Mouse (Mus musculus): ENCODE data around the gene Sgip1. TPM values are rescaled to one million over a fixed set of nuclear protein-coding genes. Genes with fewer than 3 reads are reported as not detected.
A peak's percentile ranks its signal among the peaks of the same experiment; 100 is the strongest.

Sgip1 gene
- polyA plus RNA-seq (2012; ENCODE audit: insufficient read depth, insufficient read length, missing spikeins), result 0.46 TPM in 1 of 2 replicates, not detected in the other

- no peak within 1 kb of the TSS for H3K4me3 ChIP-seq (ENCODE audit: insufficient read depth, low read depth, low read length)
- H3K4me1 ChIP-seq (ENCODE audit: control insufficient read depth, insufficient read depth, insufficient read length, low read length), result no peaks in the 10 kb centered on the region
- no peak within 1 kb of the TSS for H3K27ac ChIP-seq (replicated peaks; ENCODE audit: low read depth, low read length)
Observed at GRCm38 (mm10) chr4:102741287-102741686, at the start of gene Sgip1. Gene Sgip1 (plus strand): TSS chr4:102741297.

- Histone ChIP-seq H3K4me3 (ENCODE audit: insufficient read depth, low read depth, low read length) (no peak overlapping the region), H3K27ac (replicated peaks; ENCODE audit: low read depth, low read length) (no peak overlapping the region), H3K4me1 (ENCODE audit: control insufficient read depth, insufficient read depth, insufficient read length, low read length) (no peaks in the 10 kb centered on the region)
Observed at GRCm38 (mm10) chr4:102691402-102691801, 49.7 kb upstream of the Sgip1 start.

- H3K4me3 ChIP-seq (ENCODE audit: insufficient read depth, low read depth, low read length), result no peak overlapping the region
- H3K4me1 ChIP-seq (ENCODE audit: control insufficient read depth, insufficient read depth, insufficient read length, low read length), result no peaks in the 10 kb centered on the region
- H3K27ac ChIP-seq (replicated peaks; ENCODE audit: low read depth, low read length), result no peak overlapping the region
Observed at GRCm38 (mm10) chr4:102697966-102698365, 43.1 kb upstream of the Sgip1 start.

GRCm38 (mm10) chr4:102711731-102712130, 29.4 kb upstream of the Sgip1 start:
- Histone ChIP-seq H3K27ac (replicated peaks; ENCODE audit: low read depth, low read length) (no peak overlapping the region), H3K4me1 (ENCODE audit: control insufficient read depth, insufficient read depth, insufficient read length, low read length) (no peaks in the 10 kb centered on the region), H3K4me3 (ENCODE audit: insufficient read depth, low read depth, low read length) (no peak overlapping the region)

GRCm38 (mm10) chr4:102715532-102715931, 25.6 kb upstream of the Sgip1 start:
- Histone ChIP-seq H3K27ac (replicated peaks; ENCODE audit: low read depth, low read length) (no peak overlapping the region), H3K4me3 (ENCODE audit: insufficient read depth, low read depth, low read length) (no peak overlapping the region), H3K4me1 (ENCODE audit: control insufficient read depth, insufficient read depth, insufficient read length, low read length) (no peaks in the 10 kb centered on the region)

GRCm38 (mm10) chr4:102717123-102717828, 23.8 kb upstream of the Sgip1 start:
- H3K27ac ChIP-seq (replicated peaks; ENCODE audit: low read depth, low read length), result no peak overlapping the region
- no peak overlapping the region for H3K4me3 ChIP-seq (ENCODE audit: insufficient read depth, low read depth, low read length)
- no peaks in the 10 kb centered on the region for H3K4me1 ChIP-seq (ENCODE audit: control insufficient read depth, insufficient read depth, insufficient read length, low read length)

GRCm38 (mm10) chr4:102719535-102719934, 21.6 kb upstream of the Sgip1 start:
- no peak overlapping the region for H3K27ac ChIP-seq (replicated peaks; ENCODE audit: low read depth, low read length)
- no peaks in the 10 kb centered on the region for H3K4me1 ChIP-seq (ENCODE audit: control insufficient read depth, insufficient read depth, insufficient read length, low read length)
- H3K4me3 ChIP-seq (ENCODE audit: insufficient read depth, low read depth, low read length), result no peak overlapping the region

GRCm38 (mm10) chr4:102719951-102720350, 21.1 kb upstream of the Sgip1 start:
- no peaks in the 10 kb centered on the region for H3K4me1 ChIP-seq (ENCODE audit: control insufficient read depth, insufficient read depth, insufficient read length, low read length)
- H3K27ac ChIP-seq (replicated peaks; ENCODE audit: low read depth, low read length), result no peak overlapping the region
- H3K4me3 ChIP-seq (ENCODE audit: insufficient read depth, low read depth, low read length), result no peak overlapping the region

GRCm38 (mm10) chr4:102724442-102724841, 16.7 kb upstream of the Sgip1 start:
- no peaks in the 10 kb centered on the region for H3K4me1 ChIP-seq (ENCODE audit: control insufficient read depth, insufficient read depth, insufficient read length, low read length)
- H3K27ac ChIP-seq (replicated peaks; ENCODE audit: low read depth, low read length), result no peak overlapping the region
- H3K4me3 ChIP-seq (ENCODE audit: insufficient read depth, low read depth, low read length), result no peak overlapping the region

GRCm38 (mm10) chr4:102730976-102731375, 10.1 kb upstream of the Sgip1 start:
- Histone ChIP-seq H3K27ac (replicated peaks; ENCODE audit: low read depth, low read length) (no peak overlapping the region), H3K4me3 (ENCODE audit: insufficient read depth, low read depth, low read length) (no peak overlapping the region), H3K4me1 (ENCODE audit: control insufficient read depth, insufficient read depth, insufficient read length, low read length) (no peaks in the 10 kb centered on the region)

GRCm38 (mm10) chr4:102734022-102734657, 7.0 kb upstream of the Sgip1 start:
- no peak overlapping the region for H3K4me3 ChIP-seq (ENCODE audit: insufficient read depth, low read depth, low read length)
- no peaks in the 10 kb centered on the region for H3K4me1 ChIP-seq (ENCODE audit: control insufficient read depth, insufficient read depth, insufficient read length, low read length)
- no peak overlapping the region for H3K27ac ChIP-seq (replicated peaks; ENCODE audit: low read depth, low read length)

- no peaks in the 10 kb centered on the region for H3K4me1 ChIP-seq (ENCODE audit: control insufficient read depth, insufficient read depth, insufficient read length, low read length)
- H3K27ac ChIP-seq (replicated peaks; ENCODE audit: low read depth, low read length), result no peak overlapping the region
- H3K4me3 ChIP-seq (ENCODE audit: insufficient read depth, low read depth, low read length), result no peak overlapping the region
Observed at GRCm38 (mm10) chr4:102753334-102754090, 12.4 kb downstream of the Sgip1 start.

GRCm38 (mm10) chr4:102759095-102759890, 18.2 kb downstream of the Sgip1 start:
- no peaks in the 10 kb centered on the region; the same call in 1 of the 2 replicates for H3K4me1 ChIP-seq (ENCODE audit: control insufficient read depth, insufficient read depth, insufficient read length, low read length)
- H3K27ac ChIP-seq (replicated peaks; ENCODE audit: low read depth, low read length), result peak overlapping the region; percentile 62
- H3K4me3 ChIP-seq (ENCODE audit: insufficient read depth, low read depth, low read length), result peak overlapping the region; percentile 60

- Histone ChIP-seq H3K27ac (replicated peaks; ENCODE audit: low read depth, low read length) (peak overlapping the region; percentile 62; the same call in 1 of the 2 replicates), H3K4me1 (ENCODE audit: control insufficient read depth, insufficient read depth, insufficient read length, low read length) (no peaks in the 10 kb centered on the region; the same call in 1 of the 2 replicates), H3K4me3 (ENCODE audit: insufficient read depth, low read depth, low read length) (peak overlapping the region; percentile 60)
Observed at GRCm38 (mm10) chr4:102760042-102760821, 19.1 kb downstream of the Sgip1 start.

All from brown adipose tissue, adult 24 weeks (tissue).